Mouse (Mus musculus) 3134 (cell line): Measurements from ENCODE around the gene Etnppl.

Experiments
- DNase-seq: peaks from one replicate; pipeline ENCODE4 v3.0.0-alpha.2; 2011; ENCODE audit warnings: low spot score; ENCODE audit not compliant: insufficient read length; ENCODE audit errors: extremely low read depth

The Etnppl gene

DNA sequence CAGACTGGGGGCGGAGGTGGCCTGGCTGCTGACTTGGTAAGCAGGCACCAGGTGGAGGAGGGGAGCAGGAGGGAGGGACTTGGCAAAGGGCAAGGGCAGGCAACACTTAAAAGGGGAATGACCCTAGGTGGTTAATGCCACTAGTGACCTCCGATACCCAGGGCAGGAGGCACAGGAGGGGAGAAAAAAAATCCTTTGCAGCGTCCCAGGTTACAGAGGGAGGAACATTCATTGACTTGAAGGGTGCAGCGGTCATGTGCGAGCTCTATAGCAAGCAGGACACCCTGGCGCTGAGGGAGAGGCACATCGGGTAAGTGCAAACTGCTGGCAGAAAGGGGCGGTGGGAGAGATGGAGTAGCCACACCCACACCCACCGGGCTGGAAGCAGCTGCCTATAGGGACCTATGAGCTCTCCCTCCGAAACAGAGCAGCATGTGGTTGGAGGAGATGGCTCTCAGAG, at the start of gene Etnppl:
Gene Etnppl (plus strand): TSS at position 10 of the 460 bp plus-strand sequence.
- DNase-seq: no peak

DNA sequence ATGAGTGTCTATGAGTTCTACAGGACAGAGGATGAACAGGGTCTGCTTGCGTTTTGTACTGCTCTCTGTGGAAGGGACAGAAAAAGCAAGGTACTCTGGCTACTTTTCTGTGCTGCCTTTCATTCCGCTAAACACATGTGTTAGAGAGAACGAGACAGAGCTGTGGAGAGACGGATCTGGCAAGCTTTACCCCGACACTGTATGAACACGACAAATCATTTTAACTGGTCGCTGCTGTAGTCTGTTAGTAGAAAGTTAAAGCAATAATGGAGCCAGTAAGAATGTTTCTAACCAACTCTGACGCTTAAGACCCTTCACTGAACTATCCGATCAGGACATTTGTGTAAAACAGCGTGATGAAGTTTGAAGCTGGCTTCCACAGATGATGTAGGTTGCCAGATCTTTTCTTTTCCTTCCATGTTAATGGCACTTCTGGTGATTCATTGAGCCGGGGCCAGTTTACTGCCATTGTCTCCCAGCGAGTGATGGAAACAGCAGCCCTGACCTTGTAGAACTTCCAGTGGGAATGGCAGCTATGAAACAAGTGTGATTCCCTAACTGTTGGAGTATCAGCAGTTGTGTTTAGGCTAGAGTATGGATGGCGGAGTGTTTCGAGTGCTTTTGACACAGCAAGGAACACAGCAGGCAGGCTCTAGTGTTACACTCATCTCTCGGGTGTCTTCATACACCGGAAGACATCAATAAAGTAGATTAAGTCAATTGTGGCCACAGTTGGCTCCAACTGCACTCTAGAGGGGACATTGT, 48.7 kb upstream of the Etnppl start:
- no peak for DNase-seq

- no peak for DNase-seq
These were observed 44.0 kb upstream of the Etnppl start for GRCm38 (mm10) chr3:130573243-130573642.

GRCm38 (mm10) chr3:130574652-130575051, 42.6 kb upstream of the Etnppl start:
- no peak for DNase-seq

GRCm38 (mm10) chr3:130576683-130577082, 40.6 kb upstream of the Etnppl start:
- DNase-seq: no peak

DNA sequence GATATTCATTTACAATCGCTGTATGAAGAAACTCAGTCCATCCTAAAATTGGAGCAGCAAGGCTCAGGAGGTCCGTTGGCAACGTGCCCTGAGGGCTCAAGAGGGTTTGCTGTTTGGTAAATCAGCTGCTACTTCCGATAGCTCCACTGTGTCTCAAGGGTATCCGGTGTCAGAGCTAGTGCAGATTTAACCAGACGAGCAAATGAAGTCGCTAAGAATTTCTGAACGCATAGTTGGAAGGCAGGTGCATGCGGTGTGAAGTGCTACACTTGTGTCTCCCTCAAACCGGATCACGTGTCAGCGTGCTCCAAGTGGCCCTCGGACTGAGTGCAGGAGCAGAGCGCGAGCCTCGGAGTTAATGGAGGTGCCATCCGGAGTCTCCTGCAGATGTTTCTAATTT, 37.7 kb upstream of the Etnppl start:
- no peak for DNase-seq

DNA sequence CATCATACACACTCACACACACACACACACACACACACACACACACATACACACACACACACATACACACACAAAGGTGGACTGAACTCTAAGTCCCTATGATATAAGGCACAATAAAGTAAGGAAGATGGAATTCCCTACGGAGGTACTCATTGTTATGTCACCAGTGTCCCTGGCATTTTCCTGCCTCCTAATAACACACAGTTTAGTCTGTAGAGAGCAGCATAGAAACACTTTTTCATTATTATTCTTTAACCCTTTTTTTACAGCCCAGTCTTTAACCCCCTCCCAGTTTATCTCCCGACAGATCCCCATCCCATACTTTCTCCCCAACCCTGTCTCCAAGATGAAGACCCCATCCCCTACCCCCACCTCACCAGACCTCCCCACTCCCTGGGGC, 35.7 kb upstream of the Etnppl start:
- DNase-seq: no peak

- no peak for DNase-seq
These were observed 34.2 kb upstream of the Etnppl start for GRCm38 (mm10) chr3:130582903-130583664.

DNA sequence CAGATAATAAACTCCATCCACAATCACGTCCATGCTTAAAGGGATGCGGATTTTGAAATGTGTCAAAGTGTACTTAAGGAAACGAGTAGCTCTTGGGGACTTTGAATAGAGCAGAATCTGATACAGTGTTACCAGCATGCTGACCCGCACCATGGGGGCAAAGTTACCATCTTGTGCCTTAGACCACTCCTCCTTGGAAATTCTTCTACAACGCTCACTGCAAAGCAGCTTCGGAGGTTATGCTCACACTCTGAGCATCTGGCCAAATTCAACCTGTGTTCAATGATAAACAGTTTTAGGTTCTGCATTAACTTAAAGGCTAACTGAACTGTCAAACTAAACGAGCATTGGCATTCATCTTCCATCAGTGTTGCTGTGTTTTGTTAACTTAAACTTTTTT, 33.2 kb upstream of the Etnppl start:
- no peak for DNase-seq

DNA sequence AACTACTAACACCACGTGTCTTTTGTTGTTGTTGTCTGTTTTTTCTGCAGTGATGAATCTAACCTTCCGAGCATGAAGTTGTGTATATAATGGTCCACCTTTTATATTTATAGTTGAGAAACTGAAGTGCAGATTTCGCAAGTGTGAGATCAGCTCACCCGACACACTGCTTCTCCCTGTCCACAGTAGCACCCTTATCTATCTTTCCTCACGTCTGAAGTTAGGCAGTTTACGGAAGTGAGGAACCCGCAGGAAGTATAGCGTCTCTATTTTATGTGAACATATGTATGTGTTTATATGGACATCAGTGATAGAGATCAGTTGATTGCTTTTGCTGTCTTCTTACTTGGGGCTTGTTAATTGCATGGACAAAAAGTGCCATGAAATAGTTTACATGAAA, 22.2 kb upstream of the Etnppl start:
- no peak for DNase-seq

- no peak for DNase-seq
These were observed 15.8 kb upstream of the Etnppl start for GRCm38 (mm10) chr3:130601491-130601890.

DNA sequence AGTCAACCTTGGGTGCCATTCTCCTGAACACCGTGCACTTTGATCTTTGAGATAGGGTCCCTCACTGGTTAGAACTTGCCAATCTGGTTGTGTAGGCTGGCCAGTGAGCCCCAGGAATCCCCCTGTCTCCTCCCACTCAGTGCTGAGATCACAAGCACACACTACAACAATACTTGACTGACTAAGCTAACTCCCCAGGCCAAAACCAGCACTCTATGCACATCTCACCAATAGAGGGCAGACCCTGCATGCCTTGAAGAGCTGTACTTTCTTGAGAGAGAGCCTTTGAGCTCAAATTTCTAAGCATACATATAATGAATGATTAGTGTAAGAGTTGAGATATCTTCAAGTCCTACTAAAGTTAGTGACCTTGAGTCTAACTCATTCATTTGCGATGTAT, 9.3 kb upstream of the Etnppl start:
- no peak for DNase-seq

- no peak for DNase-seq
These were observed 2.8 kb upstream of the Etnppl start for GRCm38 (mm10) chr3:130614444-130614843.

GRCm38 (mm10) chr3:130615625-130616024, 1.6 kb upstream of the Etnppl start:
- DNase-seq: no peak

- DNase-seq: no peak
These were observed 3.4 kb downstream of the Etnppl start for GRCm38 (mm10) chr3:130620517-130621146.

GRCm38 (mm10) chr3:130628358-130628757, 11.1 kb downstream of the Etnppl start:
- DNase-seq: no peak

- no peak for DNase-seq
These were observed 16.6 kb downstream of the Etnppl start for GRCm38 (mm10) chr3:130633859-130634258.

DNA sequence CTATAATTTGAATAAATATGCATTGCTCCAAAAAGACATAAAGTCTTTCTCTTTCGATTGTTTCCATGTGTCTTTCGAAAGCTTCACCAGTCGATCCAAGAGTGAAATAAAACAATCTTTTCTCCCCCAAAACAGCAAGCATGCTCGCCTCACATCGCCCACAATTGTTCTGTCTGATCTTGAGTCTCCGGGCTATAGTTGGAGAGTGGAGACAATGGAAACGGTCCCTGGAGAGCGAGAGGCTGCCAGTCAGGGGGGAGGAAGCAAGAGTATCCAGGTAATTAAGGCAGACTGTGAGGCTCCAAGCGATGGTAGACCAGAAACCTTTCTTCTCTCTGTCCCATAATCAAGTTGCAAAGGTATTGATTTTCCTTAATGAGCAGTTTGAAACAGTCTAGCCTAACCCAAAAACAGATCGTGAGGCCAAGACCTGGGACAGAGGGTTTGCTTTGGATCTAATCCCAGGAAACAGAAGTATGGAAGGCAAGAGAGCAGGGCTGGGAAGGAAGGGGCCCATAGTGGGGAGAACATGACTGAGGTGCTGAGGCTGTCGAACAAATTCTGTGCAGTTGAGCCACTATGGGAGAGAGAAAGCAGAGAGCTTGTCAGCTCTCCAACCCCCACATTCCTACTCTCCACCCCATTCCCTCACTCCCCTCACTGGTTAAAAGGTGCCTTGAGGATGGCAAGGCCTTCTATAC, 29.0 kb downstream of the Etnppl start:
- no peak for DNase-seq

GRCm38 (mm10) chr3:130649569-130649968, 32.3 kb downstream of the Etnppl start:
- DNase-seq: no peak

- no peak for DNase-seq
These were observed 43.4 kb downstream of the Etnppl start for GRCm38 (mm10) chr3:130660619-130661018.

- DNase-seq: no peak
These were observed 45.2 kb downstream of the Etnppl start for GRCm38 (mm10) chr3:130662496-130662895.
